Mouse (Mus musculus) thymus, postnatal 0 days (tissue): ENCODE data around the gene Psmd5. TPM values are rescaled to one million over a fixed set of nuclear protein-coding genes. Genes with fewer than 3 reads are reported as not detected.
"Not testable (repeated sequence)": the region's sequence is repeated elsewhere in the genome, so short reads cannot be mapped to it uniquely, and the experiment has no call there.

ENCODE experiments used
- DNase-seq: peaks from one replicate; pipeline ENCODE4 v3.0.0-alpha.2; 2015; ENCODE audit warnings: low spot score
- polyA plus RNA-seq: library from polyadenylated mRNA; unstranded; fragments of >200 nt; fragmentation: Nextera tagmentation; extraction: Ambion mirVana; gene quantifications from 2 replicates; pipeline ENCODE4 v1.2.1, GENCODE M21; 2015

Psmd5 gene
- polyA plus RNA-seq, 1 experiment from 2014 or later, result 81.1 TPM

- no peak for DNase-seq
These were observed 47.2 kb downstream of the Psmd5 start for GRCm38 (mm10) chr2:34827591-34827990.

DNA sequence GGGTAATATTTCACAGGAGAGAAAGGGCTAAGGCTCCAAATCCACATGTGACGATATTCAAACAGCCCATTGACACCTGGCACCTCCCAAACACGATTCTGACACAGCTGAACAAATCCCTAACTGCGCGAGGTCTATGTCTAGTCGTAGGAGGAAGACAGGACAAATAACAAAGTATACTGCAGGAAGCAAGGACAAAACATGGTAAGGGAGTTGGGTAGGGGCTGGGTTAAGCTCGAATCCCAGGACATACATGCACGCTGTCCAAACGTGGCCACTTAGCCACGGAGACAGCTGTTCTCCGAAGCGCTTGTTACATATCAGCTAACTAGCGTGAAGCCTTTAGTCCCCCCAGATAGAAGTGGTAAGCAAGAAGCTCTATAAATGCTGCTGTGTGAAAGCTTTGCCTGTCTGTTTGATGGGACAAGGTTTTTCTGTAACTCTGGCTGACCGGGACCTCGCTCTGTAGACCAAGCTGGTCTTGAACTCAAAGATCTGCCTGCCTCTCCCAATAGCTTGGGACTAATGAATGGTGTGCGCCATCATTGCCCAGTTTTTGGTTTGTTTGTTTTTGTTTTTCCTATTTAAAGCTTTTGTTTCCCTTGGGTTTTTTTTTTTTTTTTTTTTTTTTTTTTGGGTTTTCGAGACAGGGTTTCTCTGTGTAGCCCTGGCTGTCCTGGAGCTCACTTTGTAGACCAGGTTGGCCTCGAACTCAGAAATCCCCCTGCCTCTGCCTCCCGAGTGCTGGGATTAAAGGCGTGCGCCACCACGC is 48.1 kb downstream of the Psmd5 start:
- no peak for DNase-seq

GRCm38 (mm10) chr2:34825827-34826459 is 48.8 kb downstream of the Psmd5 start, which contains the start of gene Fbxw2:
Fbxw2 (minus strand) TSS chr2:34826311.
- peak; percentile 90 for DNase-seq

- no peak for DNase-seq
These were observed 56.3 kb downstream of the Psmd5 start for GRCm38 (mm10) chr2:34818492-34818891.

DNA sequence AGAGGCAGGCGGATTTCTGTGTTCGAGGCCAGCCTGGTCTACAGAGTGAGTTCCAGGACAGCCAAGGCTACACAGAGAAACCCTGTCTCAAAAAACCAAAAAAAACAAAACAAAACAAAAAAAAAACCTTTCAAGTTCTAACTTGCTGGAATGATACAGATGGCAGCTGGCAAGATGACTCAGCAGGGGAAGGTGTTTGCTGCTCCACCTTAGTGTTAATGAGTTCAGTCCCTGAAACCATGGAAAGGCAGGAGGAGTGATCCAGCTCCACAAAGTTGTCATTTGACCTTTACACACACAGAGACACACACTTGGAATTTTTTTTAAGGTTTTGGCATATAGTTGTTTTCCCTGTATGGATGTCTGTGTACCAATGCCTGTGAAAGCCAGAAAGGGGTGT is 58.9 kb downstream of the Psmd5 start:
- DNase-seq, result not testable (repeated sequence)

DNA sequence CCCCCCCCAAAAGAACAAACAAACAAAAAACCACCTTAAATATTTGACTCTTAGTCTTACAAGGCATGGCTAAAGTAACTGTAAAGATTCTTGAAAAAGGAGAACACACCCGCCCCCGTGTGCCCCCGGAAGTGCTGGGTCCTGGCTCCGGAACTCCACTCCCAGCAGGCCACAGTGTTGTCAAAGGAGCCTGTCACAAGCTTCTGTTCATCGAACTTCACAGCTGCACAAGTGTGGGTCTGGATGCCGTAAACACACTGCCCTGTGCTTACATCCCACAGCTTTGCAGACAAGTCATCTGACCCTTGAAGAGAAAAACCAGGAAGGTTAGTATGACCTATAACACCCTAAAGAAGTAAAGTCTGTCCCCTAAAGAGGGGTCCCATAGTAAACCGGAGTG is 62.1 kb downstream of the Psmd5 start:
- DNase-seq, result no peak

DNA sequence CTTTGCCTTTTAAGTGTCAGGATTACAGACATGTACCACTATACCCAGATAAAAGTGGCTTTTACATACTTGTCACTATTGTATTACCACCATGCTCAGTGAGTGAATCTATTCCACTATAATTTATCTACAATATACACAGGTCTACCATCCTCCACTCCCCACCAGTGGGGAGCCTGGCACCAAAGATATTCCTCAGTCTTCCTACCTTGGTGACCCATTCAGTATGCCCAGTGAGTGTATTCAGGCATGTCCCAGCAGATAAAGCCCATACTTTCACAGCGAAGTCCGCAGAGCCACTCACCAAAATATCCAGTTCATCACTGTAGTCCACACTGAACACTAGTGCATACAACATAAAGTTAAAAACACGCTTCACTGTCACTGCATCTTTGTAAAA is 64.0 kb downstream of the Psmd5 start:
- DNase-seq, result no peak

DNA sequence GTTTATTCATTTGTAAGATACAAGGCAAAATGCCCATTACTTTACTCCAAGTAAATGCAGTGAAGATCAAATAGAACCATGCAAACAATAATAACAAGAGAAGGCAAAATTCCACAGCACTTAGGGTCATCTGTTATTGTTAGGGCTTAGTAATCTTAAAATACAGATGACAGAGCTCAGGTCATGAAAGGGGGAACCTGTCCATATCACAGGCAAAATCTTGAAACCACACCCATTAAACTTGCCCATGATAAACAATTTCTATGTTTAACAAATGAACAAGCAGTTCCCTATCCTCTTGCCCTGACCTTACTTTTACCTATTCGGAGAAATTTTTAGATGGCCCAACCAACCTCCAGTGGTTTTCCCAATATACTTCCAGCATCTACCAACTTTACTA is 65.2 kb downstream of the Psmd5 start:
- no peak for DNase-seq

DNA sequence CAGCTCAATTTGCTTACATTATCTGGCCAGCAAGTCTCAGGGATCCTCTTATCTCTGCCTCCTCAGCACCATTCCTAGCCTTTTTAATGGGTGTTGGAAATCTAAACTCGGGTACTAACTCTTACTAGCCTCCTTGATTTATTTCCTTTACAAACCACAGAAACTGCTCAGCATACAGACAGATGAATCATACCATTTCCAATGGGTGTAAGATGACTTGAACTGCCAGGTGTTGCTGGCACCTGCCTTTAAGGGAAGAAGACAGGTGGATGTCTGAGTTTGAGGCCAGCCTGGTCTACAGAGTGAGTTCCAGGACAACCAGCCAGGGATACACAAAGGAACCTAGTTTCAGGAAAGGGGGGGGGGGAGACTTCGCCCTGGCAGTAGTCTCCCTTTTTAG is 66.7 kb downstream of the Psmd5 start:
- no peak for DNase-seq

DNA sequence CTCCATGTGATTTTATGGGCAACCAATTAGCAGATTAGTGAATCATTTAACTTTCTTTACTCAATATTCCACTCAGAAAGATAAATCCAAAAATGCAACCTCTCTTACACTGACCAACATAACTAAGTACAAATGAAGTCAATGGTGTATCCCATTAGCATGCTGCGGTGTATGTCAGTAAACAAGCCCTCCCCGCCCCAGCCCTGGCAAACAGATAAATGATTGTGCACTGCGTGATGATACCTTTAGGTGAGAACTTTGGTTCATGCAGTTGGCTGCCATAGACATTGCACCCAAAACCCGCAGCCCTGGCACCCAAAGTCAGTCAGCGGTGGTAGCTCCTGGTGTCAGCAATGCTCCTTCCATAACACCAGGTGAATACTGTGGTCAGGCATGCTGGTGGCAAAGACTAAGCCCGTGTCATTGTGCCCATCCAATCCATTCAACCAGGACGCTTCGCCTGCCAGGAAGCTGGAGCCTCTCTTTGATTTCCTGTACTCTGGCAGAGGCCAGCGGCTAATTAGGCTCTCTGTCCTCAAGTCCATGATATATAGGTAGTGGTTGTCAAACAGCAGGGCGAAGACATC is 69.3 kb downstream of the Psmd5 start:
- no peak for DNase-seq

GRCm38 (mm10) chr2:34804815-34805214 is 70.0 kb downstream of the Psmd5 start:
- no peak for DNase-seq

GRCm38 (mm10) chr2:34804172-34804571 is 70.6 kb downstream of the Psmd5 start:
- no peak for DNase-seq

DNA sequence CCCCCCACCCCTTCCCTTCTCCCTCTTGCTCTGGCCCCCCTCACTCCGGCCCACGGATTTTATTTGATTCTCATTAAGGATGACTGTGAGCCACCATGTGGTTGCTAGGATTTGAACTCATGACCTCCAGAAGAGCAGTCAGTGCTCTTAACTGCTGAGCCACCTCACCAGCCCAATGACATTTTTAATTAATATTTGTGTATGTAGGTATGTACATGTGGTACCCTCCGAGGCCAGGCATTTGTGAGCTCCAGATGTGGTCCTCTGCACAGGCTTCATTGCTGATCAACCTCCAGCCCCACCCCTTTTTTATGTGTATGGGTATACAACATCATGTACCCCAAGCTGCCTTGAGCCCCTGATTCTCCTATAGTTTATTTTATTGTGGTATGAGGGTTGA is 71.0 kb downstream of the Psmd5 start:
- DNase-seq, result no peak

DNA sequence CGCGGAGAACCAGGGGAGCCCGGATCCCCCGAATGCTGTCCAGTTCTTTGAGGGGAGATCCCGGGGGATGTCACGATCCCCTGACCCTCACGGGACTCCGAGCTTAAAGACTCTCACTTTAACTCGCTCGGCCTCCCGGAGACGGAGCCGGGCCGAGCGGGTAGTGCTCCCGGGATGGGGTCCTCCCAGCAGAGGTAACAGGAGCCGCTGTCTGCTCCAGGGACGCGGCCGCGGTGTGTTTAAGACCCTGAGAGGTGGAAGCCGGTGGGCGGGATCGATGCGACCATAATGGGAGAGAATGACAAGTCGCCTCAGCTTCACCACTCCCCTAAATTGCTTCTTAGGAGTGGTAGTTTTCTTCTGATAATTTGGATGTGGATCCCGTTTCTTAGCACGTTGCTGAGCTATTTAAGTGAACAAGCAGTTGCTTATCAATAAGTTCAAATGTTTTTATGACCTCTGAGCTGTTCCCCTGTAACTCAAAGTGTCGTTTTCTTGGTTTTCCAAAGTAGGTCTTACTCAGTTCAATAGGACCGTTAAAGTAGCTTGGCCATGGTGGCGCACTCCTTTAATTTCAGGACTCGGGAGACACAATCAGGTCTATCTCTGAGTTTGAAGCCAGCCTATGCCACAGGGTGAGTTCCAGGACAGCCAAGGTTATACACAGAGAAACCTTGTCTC is 72.1 kb downstream of the Psmd5 start:
- DNase-seq, result peak; percentile 28

DNA sequence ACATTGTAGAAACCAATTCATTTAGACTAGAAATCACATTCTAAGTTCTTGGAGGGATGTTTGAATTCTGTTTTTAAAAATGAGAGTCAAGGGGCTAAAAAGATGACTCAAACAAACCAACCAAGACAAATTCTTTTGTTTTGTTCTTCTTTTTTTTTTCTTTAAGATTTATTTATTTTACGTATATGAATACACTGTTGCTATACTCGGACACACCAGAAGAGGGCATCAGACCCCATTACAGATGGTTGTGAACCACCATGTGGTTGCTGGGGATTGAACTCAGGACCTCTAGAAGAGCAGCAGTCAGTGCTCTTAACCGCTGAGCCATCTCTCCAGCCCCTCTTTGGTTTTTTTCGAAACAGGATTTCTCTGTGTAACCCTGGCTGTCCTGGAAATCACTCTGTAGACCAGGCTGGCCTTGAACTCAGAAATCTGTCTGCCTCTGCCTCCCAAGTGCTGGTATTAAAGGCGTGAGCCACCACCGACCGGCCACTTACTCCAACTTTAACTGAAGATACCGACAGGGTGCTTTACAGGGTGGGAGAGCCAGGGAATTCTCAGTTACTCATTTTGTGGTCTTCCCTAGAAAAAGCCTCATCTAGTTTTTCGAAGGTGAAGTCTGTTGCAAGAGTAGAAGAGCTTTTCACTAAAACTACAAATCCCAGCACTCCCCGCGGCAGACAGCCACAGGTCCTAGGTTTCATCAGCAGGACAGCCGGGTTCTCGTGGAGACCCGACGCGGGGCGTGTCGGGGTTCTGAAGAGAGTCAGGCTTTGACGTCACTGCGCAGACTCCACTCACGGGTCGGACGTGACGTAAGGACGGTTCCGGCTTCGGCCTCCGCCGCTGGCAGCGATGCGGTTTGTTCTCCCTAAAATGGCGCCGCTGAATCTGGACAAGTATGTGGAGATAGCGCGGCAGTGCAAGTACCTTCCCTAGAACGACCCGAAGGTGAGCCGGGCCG is 73.0 kb downstream of the Psmd5 start:
- peak; percentile 100 for DNase-seq

GRCm38 (mm10) chr2:34800371-34800770 is 74.4 kb downstream of the Psmd5 start:
- no peak for DNase-seq

Other genes with a start within 250 kb of the Psmd5 start
- 64.4 and 79.7 TPM in 2 replicates for gene Gapvd1, start 119.7 kb downstream of the Psmd5 start, polyA plus RNA-seq
- 347 and 475 TPM in 2 replicates for gene Hspa5, start 103.0 kb downstream of the Psmd5 start, polyA plus RNA-seq
- 35.1 and 37.3 TPM in 2 replicates for gene Rabepk, start 75.1 kb downstream of the Psmd5 start, polyA plus RNA-seq
- 86.1 and 106 TPM in 2 replicates for gene Fbxw2, start 48.7 kb downstream of the Psmd5 start, polyA plus RNA-seq
- 0.08 TPM in 1 of 2 replicates, not detected in the other for gene Gm34653, start 42.0 kb downstream of the Psmd5 start, polyA plus RNA-seq
- 0.30 and 0.62 TPM in 2 replicates for gene Cutal, start 572 bp downstream of the Psmd5 start, polyA plus RNA-seq
- 10.7 TPM in 2 replicates for gene Phf19, start 39.1 kb upstream of the Psmd5 start, polyA plus RNA-seq
- gene Traf1, start 86.8 kb upstream of the Psmd5 start, polyA plus RNA-seq, result 14.3 and 15.4 TPM in 2 replicates
- 0.07 and 0.22 TPM in 2 replicates for gene Hc, start 186.5 kb upstream of the Psmd5 start, polyA plus RNA-seq
- gene AI182371, start 226.6 kb upstream of the Psmd5 start, polyA plus RNA-seq, result 0.33 and 0.53 TPM in 2 replicates
- gene Cntrl, start 234.5 kb upstream of the Psmd5 start, polyA plus RNA-seq, result 40.7 and 47.2 TPM in 2 replicates